Mouse (Mus musculus) intestine, embryonic 16.5 days (tissue): ENCODE results near the gene Sprr2a3. TPM values are rescaled to one million over a fixed set of nuclear protein-coding genes. Genes with fewer than 3 reads are reported as not detected.
A peak's percentile ranks its signal among the peaks of the same experiment; 100 is the strongest.
"Not testable (repeated sequence)": the region's sequence is repeated elsewhere in the genome, so short reads cannot be mapped to it uniquely, and the experiment has no call there.

Experiments used
- ATAC-seq: fragments of 200-750 bp; cut with Nextera tagmentation; 2 replicates; pipeline ENCODE4 v1.8.0; 2017; ENCODE audit warnings: moderate TSS enrichment, moderate library complexity
- H3K27ac ChIP-seq: fragments of 300-500 bp; sonication (generic); 2 replicates; pipeline ENCODE4 v1.5.1; 2014; ENCODE audit warnings: mild to moderate bottlenecking, low read length
- H3K27me3 ChIP-seq: fragments of 300-500 bp; sonication (generic); replicated peaks from 2 replicates; pipeline ENCODE4 v1.6.1; 2014; ENCODE audit warnings: low read length, control low read depth, mixed read lengths; ENCODE audit not compliant: control insufficient read depth, insufficient read depth
- H3K36me3 ChIP-seq: fragments of 300-500 bp; sonication (generic); 2 replicates; pipeline ENCODE4 v1.6.1; 2014; ENCODE audit warnings: low read length, control low read depth; ENCODE audit not compliant: control insufficient read depth, insufficient read depth
- H3K4me1 ChIP-seq: fragments of 300-500 bp; sonication (generic); 2 replicates; pipeline ENCODE4 v1.6.1; 2014; ENCODE audit warnings: low read length, control low read depth, mixed read lengths; ENCODE audit not compliant: control insufficient read depth, insufficient read depth
- H3K4me2 ChIP-seq: fragments of 300-500 bp; sonication (generic); 2 replicates; pipeline ENCODE4 v1.6.1; 2014; ENCODE audit warnings: low read depth, low read length, control low read depth
- H3K4me3 ChIP-seq: fragments of 300-500 bp; sonication (generic); 2 replicates; pipeline ENCODE4 v1.5.1; 2014; ENCODE audit warnings: mild to moderate bottlenecking, low read length
- H3K9ac ChIP-seq: fragments of 300-500 bp; sonication (generic); 2 replicates; pipeline ENCODE4 v1.6.1; 2014; ENCODE audit warnings: low read depth, low read length
- H3K9me3 ChIP-seq: fragments of 300-500 bp; sonication (generic); 2 replicates; pipeline ENCODE4 v1.6.1; 2016; ENCODE audit warnings: low read length, control low read depth; ENCODE audit not compliant: control insufficient read depth
- WGBS: fragments of 180-500 bp; shearing (Covaris S2); extraction: QIAGEN DNeasy Blood & Tissue Kit; methylation state at CpG from one replicate; pipeline ENCODE4 v1.1.7; 2014; 5-methylcytosine and 5-hydroxymethylcytosine counted together
- polyA plus RNA-seq: library from polyadenylated mRNA; unstranded; fragments of >200 nt; fragmentation: Nextera tagmentation; extraction: Ambion mirVana; gene quantifications from 2 replicates; pipeline ENCODE4 v1.2.1, GENCODE M21; 2015

Gene Sprr2a3
- 15.2 and 18.4 TPM in 2 replicates for polyA plus RNA-seq

DNA sequence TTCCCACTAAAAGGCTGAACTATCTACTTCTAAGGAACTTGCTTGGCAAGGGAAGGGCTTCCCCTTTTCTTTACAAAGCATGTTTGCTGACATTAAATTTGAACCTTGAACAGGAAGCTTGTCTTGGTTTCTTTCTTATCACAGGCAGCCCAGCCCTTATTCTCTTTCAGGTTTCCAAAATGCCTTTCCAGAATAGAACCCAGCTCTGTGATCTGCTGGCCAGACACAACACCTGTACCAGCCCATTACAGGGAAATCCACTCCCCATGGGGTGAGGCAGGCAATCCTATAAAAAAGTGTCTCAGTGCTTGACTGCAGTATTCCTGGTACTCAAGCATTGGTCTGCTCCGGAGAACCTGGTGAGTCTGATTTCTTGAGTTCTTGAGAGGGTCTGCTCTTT lies at the start of gene Sprr2a3:
TSS of gene Sprr2a3 (plus strand) at position 317 of the 400 bp plus-strand sequence.
- WGBS = 88% methylated on average over 1 of the region's 1 CpGs
- H3K9me3 ChIP-seq, H3K4me1 ChIP-seq, H3K27ac ChIP-seq, H3K36me3 ChIP-seq, H3K27me3 ChIP-seq, H3K4me2 ChIP-seq, H3K4me3 ChIP-seq, H3K9ac ChIP-seq: not testable (repeated sequence)
- ATAC-seq = peak; percentile 58

DNA sequence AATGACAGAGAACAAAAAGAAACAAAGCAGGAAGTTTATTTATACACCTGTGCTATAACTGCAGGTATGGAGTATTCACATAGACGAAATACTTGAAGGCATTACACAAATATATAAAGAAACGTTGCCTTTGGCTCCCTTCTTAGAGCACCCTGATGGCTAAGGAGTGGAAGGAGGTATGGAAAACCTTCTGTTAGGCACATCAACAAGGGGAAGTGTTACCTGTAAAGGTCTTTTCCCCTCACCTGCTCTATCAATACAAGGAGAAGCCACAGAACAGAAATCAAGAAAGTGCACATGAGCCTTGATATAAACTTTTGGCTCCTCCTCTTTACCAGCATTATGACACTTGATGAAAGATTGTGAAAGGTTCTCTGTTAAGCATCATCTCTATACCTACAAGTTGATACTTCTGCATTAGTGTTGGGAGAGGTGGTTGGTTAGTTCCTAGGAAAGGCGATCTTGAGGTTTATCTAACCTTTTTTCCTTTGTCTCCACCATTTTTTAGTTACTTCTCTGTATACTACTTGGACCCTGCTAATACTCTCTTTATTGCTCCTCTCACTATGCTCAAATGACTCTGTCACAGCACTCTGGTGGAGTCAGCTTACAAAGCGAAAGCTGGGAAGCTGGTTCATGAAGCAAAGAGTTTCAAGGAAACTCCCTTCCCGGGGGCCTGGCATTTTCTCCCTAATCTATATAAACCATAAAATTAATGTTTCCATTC lies 48.6 kb upstream of the Sprr2a3 start:
- not testable (repeated sequence) for H3K27me3 ChIP-seq, H3K27ac ChIP-seq, H3K9ac ChIP-seq, H3K4me2 ChIP-seq, H3K4me1 ChIP-seq, H3K9me3 ChIP-seq, H3K4me3 ChIP-seq, H3K36me3 ChIP-seq
- peak; percentile 79 for ATAC-seq
- no CpG with 5 or more reads among the region's 5 CpGs for WGBS

DNA sequence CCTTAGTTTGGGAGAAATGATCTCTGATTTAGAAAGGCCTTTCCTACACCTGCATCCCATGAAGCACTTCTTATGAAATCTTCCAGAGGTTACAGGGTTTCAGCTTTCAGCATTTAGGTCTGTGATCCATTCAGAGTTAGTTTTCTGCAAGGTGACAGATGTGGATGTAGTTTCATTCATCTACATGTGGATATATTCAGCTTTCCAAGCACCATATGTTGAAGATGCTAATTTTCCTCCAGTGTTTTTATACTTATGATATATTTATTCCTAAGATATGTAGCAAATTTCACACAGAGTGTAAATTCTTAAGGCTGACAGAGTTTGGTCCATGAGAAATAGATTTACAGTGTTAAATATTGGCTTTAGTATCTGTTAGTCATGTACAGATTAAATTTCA lies 46.5 kb upstream of the Sprr2a3 start:
- H3K27me3 ChIP-seq, H3K36me3 ChIP-seq, H3K9ac ChIP-seq, H3K9me3 ChIP-seq, H3K27ac ChIP-seq, H3K4me3 ChIP-seq, ATAC-seq, H3K4me2 ChIP-seq, H3K4me1 ChIP-seq: not testable (repeated sequence)

DNA sequence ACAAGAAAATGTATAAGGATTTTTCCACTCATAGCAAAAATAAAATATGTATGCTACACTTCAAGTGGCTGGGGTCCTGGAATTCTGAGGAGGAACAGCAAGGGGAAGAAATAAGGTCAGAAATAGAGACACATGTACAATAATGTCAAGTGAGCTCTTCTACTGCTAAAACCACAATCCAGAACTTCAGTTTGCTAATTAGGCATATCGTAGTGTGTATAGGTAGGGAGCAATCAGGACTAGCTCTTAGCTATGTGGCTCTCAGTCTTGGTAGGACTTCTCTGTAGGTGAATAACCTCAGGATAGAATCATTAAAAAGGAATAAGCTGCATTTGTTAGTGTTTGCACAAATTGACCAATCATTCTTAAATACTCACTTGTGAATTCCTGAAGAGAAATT lies 46.0 kb upstream of the Sprr2a3 start:
- no CpG with 5 or more reads among the region's 1 CpGs for WGBS
- not testable (repeated sequence) for H3K27ac ChIP-seq, ATAC-seq, H3K4me1 ChIP-seq, H3K9me3 ChIP-seq, H3K27me3 ChIP-seq, H3K36me3 ChIP-seq, H3K4me2 ChIP-seq, H3K9ac ChIP-seq, H3K4me3 ChIP-seq

DNA sequence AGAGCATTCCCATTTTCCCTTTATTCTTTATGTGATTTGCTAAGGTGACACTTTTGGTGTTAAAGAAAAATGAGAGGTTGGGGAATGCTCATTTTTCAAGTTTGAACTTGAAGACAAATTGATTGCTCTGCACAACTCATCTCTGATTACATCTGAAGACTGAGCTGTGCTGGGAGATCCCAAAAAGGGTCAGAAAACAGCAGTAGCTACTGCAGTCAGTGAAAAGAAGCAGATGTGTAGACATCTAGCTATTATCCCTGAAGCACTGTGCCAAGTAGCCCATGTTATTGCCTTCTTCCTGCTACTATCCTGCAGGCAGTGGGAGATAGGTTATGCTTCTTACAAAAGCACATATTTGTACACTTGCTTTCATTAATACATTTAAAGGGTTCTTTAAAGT lies 40.4 kb upstream of the Sprr2a3 start:
- not testable (repeated sequence) for H3K4me2 ChIP-seq, H3K36me3 ChIP-seq, ATAC-seq, H3K27ac ChIP-seq, H3K4me1 ChIP-seq, H3K27me3 ChIP-seq, H3K4me3 ChIP-seq, H3K9me3 ChIP-seq, H3K9ac ChIP-seq

DNA sequence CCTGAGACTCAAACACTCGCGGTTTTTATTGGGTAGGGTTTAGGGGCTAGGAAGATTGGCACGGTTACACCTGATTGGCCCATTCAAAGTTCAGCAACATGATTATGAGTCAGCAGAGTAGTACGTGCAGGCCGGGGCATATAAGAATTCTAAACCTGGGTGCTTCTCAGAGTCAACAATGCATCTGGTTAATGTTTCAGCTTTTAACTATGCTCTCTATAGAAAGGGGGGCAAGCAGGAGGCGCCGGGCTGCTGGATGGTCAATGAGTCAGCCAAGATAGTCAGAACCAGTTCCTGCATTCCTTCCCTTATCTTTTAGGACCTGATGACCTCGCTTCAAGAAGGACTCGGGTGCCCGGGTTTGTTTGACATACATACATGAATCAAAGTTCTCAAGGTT lies 39.0 kb upstream of the Sprr2a3 start:
- H3K9me3 ChIP-seq, H3K4me3 ChIP-seq, H3K4me1 ChIP-seq, H3K36me3 ChIP-seq, H3K4me2 ChIP-seq, H3K27ac ChIP-seq, H3K9ac ChIP-seq, H3K27me3 ChIP-seq: not testable (repeated sequence)
- ATAC-seq = peak; percentile 87
- WGBS = no CpG with 5 or more reads among the region's 10 CpGs

DNA sequence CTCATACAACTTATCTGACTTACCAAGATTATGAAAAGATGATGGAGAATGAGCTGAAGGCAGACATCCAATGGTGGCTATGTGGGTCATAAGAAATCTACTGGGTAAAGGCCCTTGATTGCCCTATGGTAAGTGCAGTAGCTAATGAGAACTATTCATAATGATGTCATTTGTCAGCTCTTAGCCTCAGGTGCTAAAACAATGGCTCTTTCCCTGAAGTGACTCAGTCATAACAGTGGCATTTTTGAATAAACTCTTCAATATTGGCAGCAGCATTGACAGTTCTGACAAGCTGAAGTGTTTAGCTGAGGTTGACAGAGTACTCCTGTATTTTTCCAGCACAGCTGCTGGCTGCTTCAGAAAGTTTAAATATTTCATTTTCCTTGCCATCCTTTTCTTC lies 36.7 kb upstream of the Sprr2a3 start:
- H3K9me3 ChIP-seq, H3K27me3 ChIP-seq, ATAC-seq, H3K9ac ChIP-seq, H3K36me3 ChIP-seq, H3K4me3 ChIP-seq, H3K4me2 ChIP-seq, H3K4me1 ChIP-seq, H3K27ac ChIP-seq: not testable (repeated sequence)

DNA sequence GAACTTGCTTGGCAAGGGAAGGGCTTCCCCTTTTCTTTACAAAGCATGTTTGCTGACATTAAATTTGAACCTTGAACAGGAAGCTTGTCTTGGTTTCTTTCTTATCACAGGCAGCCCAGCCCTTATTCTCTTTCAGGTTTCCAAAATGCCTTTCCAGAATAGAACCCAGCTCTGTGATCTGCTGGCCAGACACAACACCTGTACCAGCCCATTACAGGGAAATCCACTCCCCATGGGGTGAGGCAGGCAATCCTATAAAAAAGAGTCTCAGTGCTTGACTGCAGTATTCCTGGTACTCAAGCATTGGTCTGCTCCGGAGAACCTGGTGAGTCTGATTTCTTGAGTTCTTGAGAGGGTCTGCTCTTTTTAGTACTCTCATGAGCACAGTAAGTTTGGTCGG lies 34.8 kb upstream of the Sprr2a3 start:
- H3K9me3 ChIP-seq, H3K9ac ChIP-seq, H3K4me2 ChIP-seq, H3K27ac ChIP-seq, H3K4me1 ChIP-seq, H3K27me3 ChIP-seq, H3K4me3 ChIP-seq, H3K36me3 ChIP-seq: not testable (repeated sequence)
- ATAC-seq = peak; percentile 61
- WGBS = 99% methylated on average over 1 of the region's 2 CpGs

DNA sequence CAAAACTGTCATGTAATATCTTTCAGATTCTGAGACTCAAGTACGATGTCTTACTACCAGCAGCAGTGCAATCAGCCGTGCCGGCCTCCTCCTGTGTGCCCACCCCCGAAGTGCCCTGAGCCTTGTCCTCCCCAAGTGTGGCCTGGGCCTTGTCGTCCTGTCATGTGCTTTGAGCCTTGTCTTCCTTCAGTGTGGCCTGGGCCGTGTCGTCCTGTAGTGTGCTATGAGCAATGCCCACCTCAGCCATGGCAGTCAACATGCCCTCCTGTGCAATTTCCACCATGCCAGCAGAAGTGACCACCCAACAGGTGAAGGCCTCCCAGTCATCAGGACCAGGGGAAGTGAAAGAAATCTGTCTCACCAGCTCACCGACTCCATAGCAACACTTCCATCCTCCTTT lies 31.4 kb upstream of the Sprr2a3 start:
- not testable (repeated sequence) for H3K27ac ChIP-seq, H3K36me3 ChIP-seq, H3K9ac ChIP-seq, H3K4me3 ChIP-seq, H3K27me3 ChIP-seq, H3K4me1 ChIP-seq, H3K4me2 ChIP-seq, H3K9me3 ChIP-seq, ATAC-seq
- WGBS = no CpG with 5 or more reads among the region's 8 CpGs

DNA sequence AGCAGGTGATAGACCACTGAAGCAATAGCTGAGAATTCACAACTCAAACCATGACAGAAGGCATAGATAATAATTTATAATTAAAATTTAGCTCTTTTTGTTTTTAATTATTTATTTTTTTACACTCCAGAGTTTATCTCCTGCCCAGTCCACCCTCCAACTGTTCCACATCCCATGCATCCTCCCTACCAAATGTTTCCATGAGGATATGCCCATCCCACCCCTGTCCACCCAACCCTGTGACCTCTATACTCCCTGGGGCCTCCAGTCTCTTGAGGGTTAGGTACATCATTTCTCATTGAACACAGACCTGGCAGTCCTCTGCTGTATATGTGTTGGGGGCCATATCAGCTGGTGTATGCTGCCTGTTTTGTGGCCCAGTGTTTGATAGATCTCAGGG lies 26.7 kb upstream of the Sprr2a3 start:
- H3K4me3 ChIP-seq, H3K9ac ChIP-seq, H3K27me3 ChIP-seq, H3K4me2 ChIP-seq, H3K27ac ChIP-seq, H3K9me3 ChIP-seq, H3K36me3 ChIP-seq, H3K4me1 ChIP-seq: not testable (repeated sequence)
- ATAC-seq = 0 out of 2 replicates have a peak, but pooled peaks have one; percentile 43
